Mouse (Mus musculus) gastrocnemius, postnatal 4 days (tissue): ENCODE results near the gene Usp45. TPM values are rescaled to one million over a fixed set of nuclear protein-coding genes. Genes with fewer than 3 reads are reported as not detected.

Experiments
- total RNA-seq, 2 experiments: library from RNA; stranded (reverse); gene quantifications; 2 replicates each; pipeline ENCODE4 v1.2.3; 2021

The Usp45 gene
- total RNA-seq, 2 experiments from 2014 or later, result 14.1 to 18.6 TPM

Other genes starting within 250 kb of the Usp45 start
- gene Prdm13, start 81.2 kb upstream of the Usp45 start, total RNA-seq, result not detected
- 10 to 100 TPM; 15.5 to 16.3 TPM for gene Ccnc, start 39.5 kb upstream of the Usp45 start, total RNA-seq
- 1 to 10 TPM; 7.3 to 9.5 TPM for gene Tstd3, start 56 bp downstream of the Usp45 start, total RNA-seq
- 10 to 100 TPM; 62.2 to 88.1 TPM for gene Pnisr, start 80.4 kb downstream of the Usp45 start, total RNA-seq
- gene Coq3, start 112.5 kb downstream of the Usp45 start, total RNA-seq, result 10 to 100 TPM; 11.4 to 12.3 TPM
- gene Faxc, start 164.2 kb downstream of the Usp45 start, total RNA-seq, result 1 to 10 TPM; 6.4 to 6.7 TPM